Mouse (Mus musculus) megakaryocyte progenitor cell, adult 5-6 weeks (primary cell): ENCODE measurements around the gene Agap1. TPM values are rescaled to one million over a fixed set of nuclear protein-coding genes. Genes with fewer than 3 reads are reported as not detected.
A peak's percentile ranks its signal among the peaks of the same experiment; 100 is the strongest.

Source experiments
- ATAC-seq: replicated peaks from 2 replicates; pipeline ENCODE4 v1.8.0; 2016; ENCODE audit warnings: mild to moderate bottlenecking, moderate TSS enrichment, inconsistent platforms; ENCODE audit not compliant: poor library complexity
- total RNA-seq, 2 experiments: library from RNA; stranded (forward) in 1 of 2; stranded (reverse) in 1 of 2; fragments of 157-497, 149-512 nt in 1 of 2; fragments of 200-1000 nt in 1 of 2; gene quantifications; 2 replicates each; pipeline versions ENCODE4 v1.2.3 to v1.2.4; 2015 to 2017

The Agap1 gene
- total RNA-seq, 2 experiments from 2014 or later, result 6.8 to 9.4 TPM

DNA sequence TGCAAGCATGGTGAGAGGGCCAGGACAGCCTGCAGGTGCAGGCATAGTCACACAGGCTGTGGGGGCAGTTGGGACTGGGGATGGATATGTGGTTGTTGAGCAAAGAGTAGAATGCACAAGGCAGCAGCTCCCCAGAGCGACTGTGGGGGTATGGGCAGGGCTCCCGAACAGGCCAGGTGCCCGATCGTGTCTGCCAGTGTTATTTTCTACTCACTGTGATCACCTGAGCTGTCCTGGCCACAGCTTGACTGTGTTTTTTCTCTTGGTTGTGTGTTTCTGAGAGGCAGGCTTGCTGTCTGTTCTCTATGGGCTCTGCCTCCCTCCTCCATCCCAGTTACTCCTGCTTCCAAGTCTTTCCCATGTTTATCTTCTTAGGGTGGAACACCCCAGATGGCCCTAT is 154.2 kb downstream of the Agap1 start:
- no peak for ATAC-seq

DNA sequence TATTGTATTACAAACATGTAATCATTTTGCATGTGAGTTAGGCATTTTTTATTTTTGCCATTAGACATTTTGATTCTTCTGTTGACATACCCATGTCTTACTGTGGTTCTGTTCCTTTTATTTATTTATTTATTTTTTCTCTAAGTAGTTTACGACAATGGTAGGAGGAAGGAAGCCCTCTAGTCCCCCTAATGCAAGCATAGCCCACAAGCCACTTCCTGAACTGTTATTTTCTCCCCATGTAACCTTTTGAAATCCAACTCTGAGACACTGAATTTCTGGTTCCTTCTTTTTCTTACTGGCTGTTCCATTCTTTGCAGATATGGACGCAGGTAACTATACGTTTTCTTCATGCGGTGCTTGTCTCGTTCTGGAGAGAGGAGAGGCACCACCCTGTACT is 155.4 kb downstream of the Agap1 start:
- ATAC-seq, result peak; percentile 46

DNA sequence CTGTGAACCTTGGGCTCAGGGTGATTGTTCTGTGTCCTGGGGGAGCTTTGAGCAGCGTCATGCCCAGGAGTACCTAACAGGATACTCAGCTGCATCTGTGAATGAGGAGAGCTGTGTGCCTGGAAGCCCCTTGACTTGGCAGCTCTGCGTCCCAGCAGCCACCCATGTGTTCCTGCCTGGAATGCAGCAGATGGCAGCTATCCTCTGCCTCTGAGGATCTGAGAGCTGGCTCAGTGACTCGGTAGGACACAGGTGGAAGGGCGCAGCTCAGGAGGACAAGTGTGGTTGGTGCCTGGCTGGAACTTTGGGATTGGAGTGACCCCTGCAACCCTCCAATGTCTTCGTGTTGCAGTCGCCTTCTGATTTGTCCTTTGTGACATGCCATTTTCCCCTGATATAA is 156.9 kb downstream of the Agap1 start:
- no peak for ATAC-seq

DNA sequence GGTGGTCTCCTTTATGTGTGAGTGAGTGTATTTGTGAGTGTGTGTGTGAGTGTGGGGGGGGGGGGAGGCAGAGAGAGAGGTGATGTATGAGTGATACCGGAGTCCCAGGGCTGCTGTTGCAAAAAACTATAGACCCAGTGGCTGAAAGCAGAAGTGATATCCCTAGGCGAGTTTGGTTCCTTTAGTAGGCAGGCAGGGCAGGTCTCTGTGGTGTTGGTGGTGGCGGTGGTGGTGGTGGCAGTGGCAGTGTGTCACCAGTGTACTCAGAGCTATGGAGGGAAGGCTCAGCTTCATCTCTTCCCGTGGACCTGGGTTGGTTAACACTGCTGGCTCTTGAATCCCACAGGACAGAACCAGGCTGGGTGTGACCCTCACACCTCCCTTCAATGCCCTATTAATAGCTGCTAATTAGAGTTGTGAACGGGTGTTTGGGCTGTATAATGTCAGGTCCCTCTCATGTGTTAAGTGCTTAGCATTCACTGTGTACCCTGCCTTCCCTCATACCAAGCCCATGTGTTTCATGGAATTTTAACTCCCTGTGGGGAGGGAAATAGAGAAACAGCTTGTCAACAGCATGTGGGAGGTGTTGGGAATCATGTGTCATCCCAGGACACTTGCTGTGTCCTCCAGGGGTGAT is 158.7 kb downstream of the Agap1 start:
- peak; percentile 76 for ATAC-seq

DNA sequence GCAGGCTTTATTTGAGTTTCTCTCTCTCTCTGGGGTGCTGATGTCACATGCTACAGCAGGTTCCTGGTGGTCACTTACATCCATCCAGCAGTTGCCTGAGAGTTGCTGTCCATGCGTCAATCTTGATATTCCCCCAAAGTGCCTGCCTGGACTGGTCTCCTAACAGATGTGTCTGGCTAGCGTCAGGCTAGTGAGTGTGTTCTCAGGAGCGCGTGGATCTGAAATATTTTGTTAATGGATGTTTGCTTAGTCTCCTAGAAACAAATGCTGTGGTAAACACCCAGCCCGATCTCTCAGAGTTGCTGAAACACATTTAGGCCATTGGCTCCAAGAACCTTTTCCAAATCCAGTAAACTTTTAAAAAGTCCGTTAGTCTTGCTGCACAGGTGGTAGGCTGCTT is 161.9 kb downstream of the Agap1 start:
- no peak for ATAC-seq

DNA sequence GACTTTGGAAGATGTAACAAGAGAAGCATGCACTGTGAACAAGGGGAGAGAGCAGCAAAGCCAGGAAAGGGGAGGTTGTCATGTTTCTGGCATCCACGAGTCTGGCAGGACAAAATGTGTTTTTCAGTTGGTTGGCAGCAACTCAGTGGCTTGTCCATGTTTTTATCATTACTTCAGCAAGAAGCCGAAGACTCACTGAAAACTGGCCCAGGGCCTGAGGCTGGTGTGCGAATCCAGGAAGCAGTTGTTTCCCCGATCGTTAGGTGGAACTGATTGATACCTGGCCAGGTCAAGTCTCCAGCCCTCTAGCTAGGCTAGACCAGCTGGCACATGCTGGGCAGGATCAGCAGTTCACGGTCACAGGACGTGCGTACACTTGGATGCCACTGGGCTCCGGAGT is 162.7 kb downstream of the Agap1 start:
- no peak for ATAC-seq

DNA sequence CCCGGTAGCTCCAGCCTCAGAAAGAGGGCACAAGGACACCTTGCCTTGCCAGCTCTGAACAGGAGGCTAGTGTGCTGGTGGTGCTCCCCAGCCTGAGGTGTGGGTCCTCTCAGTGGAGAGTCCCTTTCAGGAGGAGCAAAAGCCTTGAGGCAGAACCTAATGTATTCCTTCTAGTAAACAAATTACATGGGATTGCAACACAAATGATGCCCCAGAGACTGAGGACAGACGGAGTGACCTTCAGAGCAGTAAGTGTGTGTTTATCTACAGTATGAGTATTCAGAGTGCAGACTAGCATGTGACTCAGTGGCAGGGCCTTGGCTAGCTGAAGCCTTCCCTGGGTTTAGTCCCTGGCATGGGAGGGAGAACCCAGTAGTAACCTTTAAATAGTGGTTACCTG is 165.4 kb downstream of the Agap1 start:
- no peak for ATAC-seq

DNA sequence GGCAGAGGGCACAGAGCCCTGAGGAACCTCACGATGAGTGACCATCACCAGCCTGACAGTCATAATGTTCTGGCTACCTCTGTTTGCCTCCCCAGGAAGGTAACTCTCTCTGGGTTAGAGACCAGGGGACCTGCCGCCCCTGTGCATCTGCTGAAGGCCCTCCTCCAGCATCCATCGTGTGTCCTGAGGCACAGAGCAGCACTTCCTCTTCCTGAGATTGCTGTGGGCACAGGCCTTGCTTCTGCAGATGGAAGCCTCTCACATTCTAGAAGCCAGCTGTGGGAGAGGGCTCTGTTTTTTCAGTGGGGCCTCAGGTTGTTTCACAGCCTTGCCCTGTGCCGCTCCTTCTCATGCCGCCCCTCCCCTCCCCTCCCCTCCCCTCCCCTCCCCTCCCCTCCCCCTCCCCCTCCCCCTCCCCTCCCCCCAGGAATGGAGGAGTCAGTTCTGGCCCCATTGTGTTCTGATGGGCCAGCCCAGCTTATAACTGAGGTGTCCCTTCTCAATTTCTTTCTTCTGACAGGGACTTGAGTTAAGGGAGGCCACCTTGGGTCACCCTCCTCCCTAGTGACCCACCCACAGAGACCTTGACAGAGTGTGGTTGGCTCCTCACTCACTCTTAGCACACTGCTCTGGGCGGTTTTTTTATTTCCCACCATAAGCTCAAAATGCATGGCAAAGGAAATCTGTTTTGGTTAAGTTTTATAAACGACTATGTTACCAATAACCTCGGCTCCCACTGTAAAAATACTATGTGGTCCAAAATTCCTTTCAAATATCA is 166.6 kb downstream of the Agap1 start:
- ATAC-seq, result peak; percentile 68; the same call in 1 of the 2 replicates

DNA sequence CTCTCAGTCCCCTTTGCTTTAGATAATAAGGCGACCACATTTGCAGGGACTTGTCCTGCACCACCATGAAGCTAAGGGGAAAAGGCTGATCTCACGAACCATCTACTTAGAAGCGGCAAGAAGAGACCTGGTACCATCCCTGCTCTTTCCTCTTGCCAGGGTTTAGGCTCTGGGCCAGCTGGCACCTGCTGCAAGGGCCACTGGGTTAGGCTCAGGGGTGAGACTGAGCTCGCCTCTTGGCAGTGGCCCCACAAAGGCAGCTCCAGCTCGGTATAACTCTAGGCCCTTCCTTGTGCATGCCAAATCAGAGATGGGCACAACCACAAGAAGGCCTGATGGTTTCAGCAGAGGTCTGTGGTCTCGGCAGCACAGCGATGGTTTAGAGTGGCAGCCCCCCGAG is 167.3 kb downstream of the Agap1 start:
- ATAC-seq, result no peak; the same call in 1 of the 2 replicates

DNA sequence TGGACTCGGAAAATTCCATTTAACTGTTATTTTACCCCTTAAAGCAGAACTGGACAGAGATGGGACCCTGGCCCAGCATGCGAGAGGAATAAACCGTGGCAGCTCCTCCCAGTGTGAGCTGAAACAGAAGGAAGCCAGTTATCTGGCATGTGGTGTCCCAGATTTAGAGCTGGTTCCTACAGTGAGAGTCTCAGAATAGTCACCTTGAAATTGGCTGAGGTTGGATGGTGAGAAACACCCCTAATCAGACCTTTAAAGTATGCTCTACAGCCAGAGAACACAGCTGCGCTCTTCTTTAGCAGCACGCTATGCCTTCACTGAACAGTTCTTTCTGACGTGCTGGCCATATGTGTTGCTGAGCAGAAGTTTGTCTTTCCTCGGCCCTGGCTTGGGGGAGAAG is 168.2 kb downstream of the Agap1 start:
- no peak for ATAC-seq

DNA sequence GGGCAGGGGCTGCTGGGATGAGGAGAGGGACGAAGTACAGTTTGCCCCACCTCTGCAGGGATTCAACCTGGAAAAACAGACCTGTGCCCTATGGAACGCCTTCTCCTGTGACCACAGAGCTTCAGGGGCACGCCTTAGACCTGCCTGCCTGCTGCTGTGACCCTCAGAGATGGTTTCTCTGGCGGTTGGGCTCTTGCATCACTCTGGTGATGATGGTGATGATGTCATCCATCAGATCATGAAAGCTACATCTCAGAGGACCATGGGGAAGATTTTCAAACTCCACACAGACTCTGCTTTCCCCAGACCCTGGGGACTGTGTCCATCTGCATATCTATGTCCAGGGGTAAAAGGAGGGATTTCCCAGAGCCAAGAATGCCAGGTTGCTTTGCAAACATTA is 170.7 kb downstream of the Agap1 start:
- no peak for ATAC-seq

DNA sequence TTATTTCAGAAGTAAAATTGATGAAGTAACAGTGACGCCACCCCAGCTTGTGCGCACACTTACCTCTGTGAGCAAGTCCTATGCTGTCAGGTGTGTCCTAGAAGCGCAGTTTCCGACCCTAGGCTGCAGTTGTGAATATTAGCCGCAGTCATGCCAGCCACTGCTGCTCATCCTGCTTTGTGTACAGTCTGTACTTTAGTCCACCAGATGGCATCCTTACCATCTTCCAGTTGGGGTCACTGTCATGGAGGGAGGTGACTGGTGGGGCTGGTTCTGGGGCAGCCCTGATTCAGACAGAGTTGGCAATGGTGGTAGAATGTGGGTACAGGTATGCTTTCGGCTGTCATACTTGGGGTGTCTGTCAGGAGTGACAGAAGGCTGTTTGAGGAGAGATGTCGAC is 171.4 kb downstream of the Agap1 start:
- ATAC-seq, result 0 out of 2 replicates have a peak, but pooled peaks have one; percentile 19

DNA sequence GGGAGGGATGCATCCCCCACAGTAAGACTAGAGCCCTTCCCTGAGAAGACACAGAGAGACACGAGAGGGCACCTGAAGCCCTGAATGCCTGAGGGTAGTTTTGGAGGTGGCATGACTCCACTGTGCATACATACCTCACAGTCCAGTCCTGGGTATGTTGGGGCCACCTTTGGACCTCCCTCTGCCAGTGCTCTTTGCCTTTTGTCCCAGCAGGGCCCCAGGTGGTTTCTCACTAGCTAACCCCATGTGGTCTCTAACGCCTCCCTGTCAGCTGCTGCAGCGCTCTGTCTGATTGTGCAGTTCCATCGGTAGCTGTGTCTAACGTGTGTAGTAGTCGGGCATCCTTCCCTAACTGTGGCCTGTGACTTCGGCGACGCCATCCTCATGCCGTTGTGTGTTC is 172.3 kb downstream of the Agap1 start:
- no peak for ATAC-seq

DNA sequence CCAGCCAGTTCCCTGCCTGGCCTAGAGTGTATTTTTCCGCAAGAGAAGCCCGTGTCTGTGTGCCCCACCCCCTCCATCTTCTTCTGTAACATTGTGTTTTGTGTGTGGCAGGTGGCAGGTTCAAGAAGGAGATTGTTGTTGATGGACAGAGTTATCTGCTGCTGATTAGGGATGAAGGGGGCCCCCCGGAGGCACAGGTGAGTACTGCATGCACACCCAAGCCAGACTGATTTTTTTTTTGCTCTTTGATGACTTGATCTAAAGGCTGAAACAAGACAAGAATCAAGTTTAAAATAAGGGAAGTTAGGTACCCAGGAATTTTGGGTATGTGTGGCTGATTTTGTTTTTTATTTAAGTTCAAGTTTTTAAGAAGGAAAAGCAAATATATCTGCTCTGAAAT is 173.0 kb downstream of the Agap1 start:
- peak; percentile 45 for ATAC-seq

DNA sequence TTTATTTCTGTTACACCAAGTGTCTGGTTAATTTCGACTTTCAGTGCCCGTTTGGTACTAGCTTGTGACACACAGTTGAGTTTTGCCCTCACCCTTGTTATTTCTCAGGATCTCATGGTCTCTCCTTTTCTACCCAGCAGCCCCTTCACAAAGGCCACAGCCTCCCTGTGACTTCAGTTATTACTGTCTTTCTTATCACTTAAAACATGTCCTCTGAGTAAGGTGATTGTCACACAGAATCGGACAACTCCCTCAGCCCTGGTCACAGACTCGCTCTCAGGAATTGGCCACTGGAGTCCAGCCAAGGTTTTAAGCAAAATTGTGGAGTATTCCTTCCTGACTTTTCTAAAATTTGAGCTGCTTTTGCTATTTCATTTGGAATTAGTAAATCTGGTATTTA is 176.2 kb downstream of the Agap1 start:
- ATAC-seq, result peak; percentile 51; the same call in 1 of the 2 replicates

DNA sequence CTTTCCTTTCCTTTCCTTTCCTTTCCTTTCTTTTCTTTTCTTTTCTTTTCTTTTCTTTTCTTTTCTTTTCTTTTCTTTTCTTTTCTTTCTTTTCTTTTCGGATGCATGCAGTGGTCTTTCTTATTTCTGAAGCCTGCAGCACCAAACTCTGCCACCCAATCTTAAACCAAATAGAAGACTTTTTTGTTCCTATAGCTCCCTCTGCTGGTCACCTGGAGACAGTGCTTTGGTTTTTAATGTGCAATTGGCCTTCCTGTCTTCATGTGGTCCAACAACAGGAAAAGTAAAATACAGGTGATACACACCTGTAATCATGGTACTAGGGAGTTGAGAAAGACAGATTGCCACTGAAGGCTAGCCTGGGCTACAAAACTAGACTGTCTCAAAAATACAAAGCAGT is 177.1 kb downstream of the Agap1 start:
- peak; percentile 69 for ATAC-seq

DNA sequence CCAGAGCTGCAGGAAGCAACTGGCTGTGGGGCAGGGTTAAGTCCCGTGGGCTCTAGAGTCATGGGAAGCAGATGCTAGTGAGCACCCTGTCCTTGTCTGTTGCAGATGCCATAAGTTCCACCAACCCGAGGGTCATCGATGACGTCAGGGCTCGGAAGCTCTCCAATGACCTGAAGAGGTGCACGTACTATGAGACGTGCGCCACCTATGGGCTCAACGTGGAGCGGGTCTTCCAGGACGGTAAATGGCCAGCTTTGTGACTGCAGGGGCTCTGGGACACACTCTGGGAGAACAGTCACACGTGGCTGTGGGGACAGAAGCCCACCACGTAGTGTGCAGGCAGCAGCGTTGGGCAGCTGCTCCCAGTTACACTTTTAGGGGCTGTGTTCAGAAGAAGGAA is 179.4 kb downstream of the Agap1 start:
- no peak for ATAC-seq

DNA sequence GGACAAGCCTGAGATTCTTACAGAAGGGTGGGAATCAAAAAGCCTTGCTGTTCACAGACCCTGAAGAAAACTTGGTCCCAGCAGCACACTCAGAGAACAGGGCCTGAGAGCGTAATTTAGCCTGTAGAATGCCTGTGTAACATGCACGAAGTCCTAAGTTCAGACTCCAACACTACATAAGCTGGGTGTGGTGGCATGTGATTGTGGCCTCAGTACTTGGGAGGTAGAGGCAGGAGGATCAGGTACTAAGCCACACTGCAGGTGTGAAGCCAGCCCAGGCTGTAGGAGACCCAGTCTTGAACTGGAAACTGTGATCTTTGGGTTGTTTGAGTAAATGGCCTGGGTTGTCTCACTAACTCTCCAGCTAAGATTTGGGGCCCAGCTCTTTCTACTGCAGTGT is 180.5 kb downstream of the Agap1 start:
- ATAC-seq, result no peak

DNA sequence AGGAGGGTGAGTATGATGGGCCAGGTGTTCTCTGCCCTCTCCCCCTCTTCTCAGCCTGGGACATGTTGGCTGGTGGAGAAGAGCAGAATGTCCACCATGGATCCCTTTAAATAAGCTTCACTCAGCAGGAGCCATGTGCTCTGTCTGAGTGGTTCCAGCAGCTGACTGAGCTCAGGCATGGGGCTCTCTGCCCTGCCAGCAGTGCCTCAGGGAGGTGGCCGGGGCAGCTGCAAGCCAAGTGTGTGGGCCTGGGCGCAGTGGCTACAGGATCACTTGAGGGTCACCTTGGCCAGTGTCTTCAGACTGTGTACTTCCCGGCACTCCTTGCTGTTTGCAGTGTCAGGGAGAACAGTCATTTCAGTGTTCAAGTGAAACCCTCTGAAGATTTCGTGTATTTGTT is 183.1 kb downstream of the Agap1 start:
- ATAC-seq, result no peak

DNA sequence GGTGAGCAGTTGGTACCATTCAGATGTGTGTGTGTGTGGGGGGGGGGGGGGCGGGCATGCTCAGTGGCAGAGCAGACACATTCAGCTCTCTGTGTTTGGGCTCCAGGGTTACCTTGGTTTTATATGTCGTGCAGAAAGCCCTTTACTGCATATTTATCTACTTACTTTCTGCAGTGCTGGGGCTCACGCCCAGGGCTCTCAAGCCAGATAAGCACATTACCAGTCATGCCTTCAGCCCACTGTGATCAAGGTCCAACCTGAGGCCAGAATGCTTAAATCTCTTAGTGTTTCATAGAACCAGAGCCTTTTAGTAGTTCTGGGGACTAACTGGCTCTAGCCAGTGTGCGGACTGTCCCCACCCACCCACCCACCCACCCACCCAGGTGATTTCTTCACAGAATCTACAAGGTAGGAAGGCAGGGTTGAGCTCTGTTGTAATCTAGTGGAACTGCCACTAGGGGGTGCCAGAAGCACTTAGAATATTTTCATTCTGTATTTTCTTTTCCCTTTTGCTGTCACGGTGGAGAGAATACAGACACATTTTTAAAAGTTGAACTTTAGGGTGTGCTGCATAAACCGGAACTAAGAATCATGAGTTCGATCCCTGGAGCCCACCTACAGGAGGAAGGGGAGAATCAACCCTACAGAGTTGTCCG is 189.0 kb downstream of the Agap1 start:
- ATAC-seq, result peak; percentile 54

DNA sequence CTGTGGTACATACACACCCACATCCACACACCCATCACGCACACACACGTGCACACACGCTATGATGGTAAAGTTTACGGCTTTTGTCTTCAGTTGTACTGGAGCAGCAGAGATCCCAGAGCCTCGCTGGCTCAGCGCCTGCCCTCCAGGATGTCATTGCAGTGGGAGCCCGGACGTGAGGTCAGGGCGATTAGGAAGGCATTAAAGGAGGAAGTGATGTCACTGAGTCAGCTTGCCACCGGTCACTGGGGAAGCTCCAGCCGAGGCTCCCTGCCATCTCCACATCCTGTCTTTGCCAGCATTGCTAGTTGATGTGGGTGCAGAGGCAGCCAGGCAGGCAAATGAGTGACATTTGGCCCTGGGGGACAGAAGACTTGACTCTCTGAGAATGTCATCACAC is 189.5 kb downstream of the Agap1 start:
- ATAC-seq, result peak; percentile 90
